Mouse (Mus musculus): ENCODE results near the gene Ppif. TPM values are rescaled to one million over a fixed set of nuclear protein-coding genes. Genes with fewer than 3 reads are reported as not detected.

Ppif gene
- total RNA-seq, 2 experiments from 2014 or later: 188 to 208 TPM

- no peak for DNase-seq
These were observed 1.1 kb downstream of the Ppif start for GRCm38 (mm10) chr14:25695059-25695458.

GRCm38 (mm10) chr14:25696356-25696755 lies 2.4 kb downstream of the Ppif start:
- DNase-seq: no peak

GRCm38 (mm10) chr14:25701986-25702385 lies 8.0 kb downstream of the Ppif start:
- peak; percentile 61 for DNase-seq

- peak; percentile 81 for DNase-seq
These were observed 13.8 kb downstream of the Ppif start for GRCm38 (mm10) chr14:25707691-25708181.

GRCm38 (mm10) chr14:25708451-25708850 lies 14.5 kb downstream of the Ppif start:
- DNase-seq: peak; percentile 79

- peak; percentile 56 for DNase-seq
These were observed 15.0 kb downstream of the Ppif start for GRCm38 (mm10) chr14:25708917-25709316.

- DNase-seq: peak; percentile 72
These were observed 16.1 kb downstream of the Ppif start for GRCm38 (mm10) chr14:25710073-25710472.

- DNase-seq: no peak
These were observed 16.7 kb downstream of the Ppif start for GRCm38 (mm10) chr14:25710681-25711080.

- DNase-seq: peak; percentile 35
These were observed 17.2 kb downstream of the Ppif start for GRCm38 (mm10) chr14:25711177-25711576.

GRCm38 (mm10) chr14:25711602-25712001 lies 17.6 kb downstream of the Ppif start:
- no peak for DNase-seq

GRCm38 (mm10) chr14:25713443-25713842 lies 19.5 kb downstream of the Ppif start:
- no peak for DNase-seq

- no peak for DNase-seq
These were observed 22.6 kb downstream of the Ppif start for GRCm38 (mm10) chr14:25716528-25716927.

GRCm38 (mm10) chr14:25717718-25718117 lies 23.8 kb downstream of the Ppif start:
- no peak for DNase-seq

- peak; percentile 68 for DNase-seq
These were observed 24.5 kb downstream of the Ppif start for GRCm38 (mm10) chr14:25718471-25718870.

GRCm38 (mm10) chr14:25719371-25719770 lies 25.4 kb downstream of the Ppif start:
- DNase-seq: no peak

- DNase-seq: no peak
These were observed 27.2 kb downstream of the Ppif start for GRCm38 (mm10) chr14:25720962-25721707.

GRCm38 (mm10) chr14:25725032-25725497 lies 31.1 kb downstream of the Ppif start:
- DNase-seq: peak; percentile 48

GRCm38 (mm10) chr14:25725690-25726089 lies 31.7 kb downstream of the Ppif start:
- DNase-seq: no peak

GRCm38 (mm10) chr14:25726226-25727148 lies 32.5 kb downstream of the Ppif start:
- DNase-seq: peak; percentile 77

- peak; percentile 37 for DNase-seq
These were observed 33.2 kb downstream of the Ppif start for GRCm38 (mm10) chr14:25727149-25727510.

GRCm38 (mm10) chr14:25734736-25735716 lies 41.1 kb downstream of the Ppif start:
- peak; percentile 77 for DNase-seq

- no peak for DNase-seq
These were observed 42.2 kb downstream of the Ppif start for GRCm38 (mm10) chr14:25736140-25736539.

Data from heart, postnatal 4 days (tissue).